Mouse (Mus musculus): ENCODE results near the gene Ubl3. TPM values are rescaled to one million over a fixed set of nuclear protein-coding genes. Genes with fewer than 3 reads are reported as not detected.
A peak's percentile ranks its signal among the peaks of the same experiment; 100 is the strongest.

The Ubl3 gene
- polyA plus RNA-seq, 1 experiment from 2014 or later, result 81.3 TPM

DNA sequence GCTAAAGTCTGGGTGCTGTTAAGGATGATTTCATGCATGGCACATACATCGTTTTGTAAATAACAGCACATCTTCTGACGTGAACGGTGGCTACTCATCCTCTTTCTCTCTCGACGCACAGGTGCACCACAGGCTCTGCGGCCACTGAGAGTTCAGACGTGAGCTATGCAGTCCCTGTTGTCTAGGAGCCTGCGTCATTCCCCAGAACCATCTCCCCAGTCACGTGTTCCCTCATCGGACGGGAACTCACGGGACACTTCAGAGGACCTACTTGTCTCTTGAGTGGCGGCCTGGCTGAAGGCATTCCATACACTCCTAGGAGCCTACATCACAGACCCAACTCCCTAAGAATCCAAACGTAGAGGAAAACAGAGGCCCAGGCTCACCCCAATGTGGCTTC is 1.1 kb upstream of the Ubl3 start:
- peaks cover 13 to 35% of the 10 kb centered on the region in 2 experiments for H3K4me1 ChIP-seq (ENCODE audit: control insufficient read depth in 2 of 2, insufficient read depth in 2 of 2, low read length in 2 of 2)
- no peaks in the 10 kb centered on the region for H3K27me3 ChIP-seq (ENCODE audit: control insufficient read depth, insufficient read depth, low read length)
- WGBS, result 20% methylated on average over 14 of the region's 14 CpGs
- no peak overlapping the region for H3K27ac ChIP-seq (replicated peaks in 1 of 2; ENCODE audit: control insufficient read depth in 1 of 2, insufficient read depth in 1 of 2, low read depth in 2 of 2, low read length in 2 of 2)
- peak overlapping the region; percentile 53 for H3K4me2 ChIP-seq (ENCODE audit: low read length)
- H3K36me3 ChIP-seq (ENCODE audit: control insufficient read depth, insufficient read depth, low read length), result no peaks in the 10 kb centered on the region
- H3K9ac ChIP-seq (ENCODE audit: low read length), result no peak overlapping the region
- no peak for ATAC-seq (ENCODE audit: insufficient number of reproducible peaks, insufficient read depth, low FRiP score, low read depth)
- no peak overlapping the region for H3K4me3 ChIP-seq (ENCODE audit: control insufficient read depth in 1 of 2, insufficient read depth in 1 of 2, low read depth in 1 of 2, low read length in 2 of 2)
- no peaks in the 10 kb centered on the region for H3K9me3 ChIP-seq (ENCODE audit: control insufficient read depth, low read length)

DNA sequence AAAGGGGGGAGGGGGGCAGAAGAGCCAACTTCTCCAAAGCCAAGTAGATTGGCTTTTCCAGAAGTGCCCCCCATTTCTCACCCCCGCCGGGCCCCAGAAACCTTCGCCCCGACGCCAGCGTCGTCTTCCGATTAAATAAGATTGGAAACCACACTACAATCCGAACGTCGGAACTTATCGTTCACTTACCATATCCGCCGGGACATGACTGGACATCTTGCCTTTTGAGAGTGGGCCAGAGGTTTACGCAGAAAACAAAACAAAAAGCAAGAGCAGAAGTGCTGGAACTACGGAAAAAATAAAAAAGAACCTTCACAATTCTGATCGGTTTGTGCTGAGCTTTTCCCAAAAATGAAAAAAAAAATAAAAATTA is 839 bp downstream of the Ubl3 start:
- H3K36me3 ChIP-seq (ENCODE audit: control insufficient read depth, insufficient read depth, low read length), result no peaks in the 10 kb centered on the region
- H3K27me3 ChIP-seq (ENCODE audit: control insufficient read depth, insufficient read depth, low read length), result no peaks in the 10 kb centered on the region
- peak overlapping the region; percentile 69 to 93 for H3K4me3 ChIP-seq (ENCODE audit: control insufficient read depth in 1 of 2, insufficient read depth in 1 of 2, low read depth in 1 of 2, low read length in 2 of 2)
- under 1% methylated on average over 17 of the region's 17 CpGs for WGBS
- H3K27ac ChIP-seq (replicated peaks in 1 of 2; ENCODE audit: control insufficient read depth in 1 of 2, insufficient read depth in 1 of 2, low read depth in 2 of 2, low read length in 2 of 2), result peak overlapping the region; percentile 96 to 98
- H3K4me2 ChIP-seq (ENCODE audit: low read length), result peak overlapping the region; percentile 82
- ATAC-seq (ENCODE audit: insufficient number of reproducible peaks, insufficient read depth, low FRiP score, low read depth), result no peak
- H3K9ac ChIP-seq (ENCODE audit: low read length), result peak overlapping the region; percentile 84
- H3K9me3 ChIP-seq (ENCODE audit: control insufficient read depth, low read length), result no peaks in the 10 kb centered on the region
- H3K4me1 ChIP-seq (ENCODE audit: control insufficient read depth in 2 of 2, insufficient read depth in 2 of 2, low read length in 2 of 2), result peaks cover 22 to 54% of the 10 kb centered on the region in 2 experiments

DNA sequence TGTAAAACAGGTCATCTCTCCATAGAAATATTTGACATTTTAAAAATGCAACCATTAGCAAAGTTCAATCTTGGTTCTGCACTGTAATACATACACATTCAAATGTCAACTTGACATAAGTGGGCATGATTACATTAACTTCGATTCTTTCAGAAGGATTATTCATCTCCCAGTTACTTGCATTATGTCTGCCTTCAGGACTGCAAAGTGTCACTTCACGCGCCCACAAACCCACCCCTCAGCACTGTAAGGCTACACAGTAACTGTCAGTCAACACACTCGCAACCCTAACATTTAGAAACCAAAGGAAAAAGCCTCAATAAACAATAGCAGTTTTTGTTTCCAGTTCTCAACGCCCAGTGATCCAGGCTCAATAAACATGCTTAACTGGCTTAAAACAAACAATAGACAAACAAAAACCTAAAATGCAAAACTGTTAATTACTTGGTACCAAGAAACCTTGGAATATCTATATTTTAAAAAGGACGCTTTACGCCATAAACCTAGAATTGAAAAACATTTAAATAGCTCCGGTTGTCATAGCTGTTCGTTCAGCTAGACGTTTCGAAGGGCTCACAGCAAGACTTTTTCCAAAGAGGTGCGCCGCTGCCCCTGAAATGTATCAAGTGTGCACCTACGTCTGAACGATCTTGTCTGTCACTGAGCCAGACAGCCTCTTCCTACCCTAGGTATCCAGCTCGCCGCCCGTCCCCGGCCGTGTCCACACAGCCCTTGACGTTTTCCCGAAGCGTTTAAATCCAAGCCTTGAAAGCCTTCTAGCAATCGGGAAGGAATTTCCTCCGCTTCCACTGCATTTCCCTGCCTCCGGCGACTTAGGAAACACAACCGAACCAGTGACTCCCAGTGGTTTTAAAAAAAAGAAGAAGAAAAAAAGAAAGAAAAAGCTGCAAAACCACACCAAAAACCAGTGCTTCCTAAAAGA is 1.5 kb downstream of the Ubl3 start:
- H3K4me1 ChIP-seq (ENCODE audit: control insufficient read depth in 2 of 2, insufficient read depth in 2 of 2, low read length in 2 of 2), result peaks cover 22 to 56% of the 10 kb centered on the region in 2 experiments
- no peak for ATAC-seq (ENCODE audit: insufficient number of reproducible peaks, insufficient read depth, low FRiP score, low read depth)

DNA sequence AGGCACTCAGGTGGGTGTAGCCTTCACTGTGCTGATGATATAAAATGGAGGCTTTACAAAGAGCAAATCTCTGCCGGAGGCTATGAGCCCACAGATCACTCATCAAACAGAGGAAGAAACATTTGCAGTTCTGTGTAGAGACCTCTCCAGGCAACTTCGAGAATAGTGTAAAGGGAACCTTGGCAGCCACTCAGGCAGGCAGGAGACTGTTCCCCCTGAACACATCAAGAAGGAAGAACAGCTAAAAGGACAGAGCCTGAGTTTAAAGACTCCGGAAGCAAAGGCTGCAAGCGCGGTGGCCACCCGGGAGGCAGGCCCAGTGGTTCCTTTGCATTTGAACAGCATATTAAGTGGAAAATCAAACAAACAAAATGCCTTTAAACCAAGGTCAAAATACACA is 2.2 kb downstream of the Ubl3 start:
- H3K27me3 ChIP-seq (ENCODE audit: control insufficient read depth, insufficient read depth, low read length), result no peaks in the 10 kb centered on the region
- no peaks in the 10 kb centered on the region for H3K36me3 ChIP-seq (ENCODE audit: control insufficient read depth, insufficient read depth, low read length)
- no peak for ATAC-seq (ENCODE audit: insufficient number of reproducible peaks, insufficient read depth, low FRiP score, low read depth)
- WGBS, result 1% methylated on average over 6 of the region's 6 CpGs
- H3K9me3 ChIP-seq (ENCODE audit: control insufficient read depth, low read length), result no peaks in the 10 kb centered on the region
- peak overlapping the region; percentile 30 to 69 for H3K4me3 ChIP-seq (ENCODE audit: control insufficient read depth in 1 of 2, insufficient read depth in 1 of 2, low read depth in 1 of 2, low read length in 2 of 2)
- H3K9ac ChIP-seq (ENCODE audit: low read length), result peak overlapping the region; percentile 84
- H3K4me2 ChIP-seq (ENCODE audit: low read length), result peak overlapping the region; percentile 82
- peaks cover 23 to 56% of the 10 kb centered on the region in 2 experiments for H3K4me1 ChIP-seq (ENCODE audit: control insufficient read depth in 2 of 2, insufficient read depth in 2 of 2, low read length in 2 of 2)
- H3K27ac ChIP-seq (replicated peaks in 1 of 2; ENCODE audit: control insufficient read depth in 1 of 2, insufficient read depth in 1 of 2, low read depth in 2 of 2, low read length in 2 of 2), result no peak overlapping the region

More for the DNA sequence above, 1.5 kb downstream of the Ubl3 start:
- peak overlapping the region; percentile 82 for H3K4me2 ChIP-seq (ENCODE audit: low read length)
- no peaks in the 10 kb centered on the region for H3K27me3 ChIP-seq (ENCODE audit: control insufficient read depth, insufficient read depth, low read length)
- H3K9ac ChIP-seq (ENCODE audit: low read length), result peak overlapping the region; percentile 84
- no peaks in the 10 kb centered on the region for H3K9me3 ChIP-seq (ENCODE audit: control insufficient read depth, low read length)
- H3K36me3 ChIP-seq (ENCODE audit: control insufficient read depth, insufficient read depth, low read length), result no peaks in the 10 kb centered on the region
- under 1% methylated on average over 28 of the region's 28 CpGs for WGBS
- peak overlapping the region; percentile 69 to 93 for H3K4me3 ChIP-seq (ENCODE audit: control insufficient read depth in 1 of 2, insufficient read depth in 1 of 2, low read depth in 1 of 2, low read length in 2 of 2)
- H3K27ac ChIP-seq (replicated peaks in 1 of 2; ENCODE audit: control insufficient read depth in 1 of 2, insufficient read depth in 1 of 2, low read depth in 2 of 2, low read length in 2 of 2), result peak overlapping the region; percentile 96 to 98

DNA sequence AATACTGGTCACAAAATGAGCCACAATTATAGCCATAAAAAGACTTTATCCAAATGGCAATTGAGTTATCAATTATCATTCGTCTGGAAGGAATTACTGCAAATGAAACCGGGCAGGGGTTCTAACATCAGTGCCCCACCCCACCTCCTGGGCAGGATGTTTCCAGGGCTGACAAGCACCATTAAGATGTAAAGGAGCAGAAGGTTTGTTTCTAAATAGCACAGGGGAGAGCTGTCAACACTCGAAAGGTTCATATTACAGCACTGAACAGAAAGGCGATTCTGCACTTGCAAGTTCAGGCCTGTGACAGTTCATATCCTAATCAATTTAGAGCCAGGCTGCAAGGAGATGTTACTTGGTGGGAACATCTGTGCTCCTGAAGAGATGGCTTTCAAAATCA is 3.3 kb downstream of the Ubl3 start:
- Histone ChIP-seq H3K4me2 (ENCODE audit: low read length) (peak overlapping the region; percentile 82), H3K9me3 (ENCODE audit: control insufficient read depth, low read length) (no peaks in the 10 kb centered on the region), H3K4me1 (ENCODE audit: control insufficient read depth in 2 of 2, insufficient read depth in 2 of 2, low read length in 2 of 2) (peaks cover 21 to 53% of the 10 kb centered on the region in 2 experiments), H3K27me3 (ENCODE audit: control insufficient read depth, insufficient read depth, low read length) (no peaks in the 10 kb centered on the region), H3K27ac (replicated peaks in 1 of 2; ENCODE audit: control insufficient read depth in 1 of 2, insufficient read depth in 1 of 2, low read depth in 2 of 2, low read length in 2 of 2) (no peak overlapping the region; a peak in 1 of 4 replicates), H3K36me3 (ENCODE audit: control insufficient read depth, insufficient read depth, low read length) (no peaks in the 10 kb centered on the region), H3K4me3 (ENCODE audit: control insufficient read depth in 1 of 2, insufficient read depth in 1 of 2, low read depth in 1 of 2, low read length in 2 of 2) (no peak overlapping the region), H3K9ac (ENCODE audit: low read length) (no peak overlapping the region)
- ATAC-seq (ENCODE audit: insufficient number of reproducible peaks, insufficient read depth, low FRiP score, low read depth), result no peak
- 13% methylated on average over 4 of the region's 4 CpGs for WGBS

DNA sequence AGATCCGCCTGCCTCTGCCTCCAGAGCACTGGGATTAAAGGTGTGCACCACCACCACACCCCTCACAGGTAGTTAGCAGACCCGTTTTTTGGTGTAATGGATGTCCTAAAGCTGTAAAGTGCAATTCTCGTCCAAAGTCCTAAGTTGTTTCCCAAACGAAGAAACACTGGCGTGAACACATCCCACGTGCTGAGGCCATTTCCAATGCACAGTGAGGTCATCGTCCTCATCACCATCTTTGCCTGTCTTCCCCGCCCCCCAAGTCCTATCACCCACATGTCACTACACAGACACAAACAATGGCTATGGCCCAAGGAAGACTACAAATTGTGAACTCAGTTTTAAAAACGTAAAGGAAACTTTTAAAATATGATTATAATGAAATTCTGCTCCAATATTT is 4.0 kb downstream of the Ubl3 start:
- no peaks in the 10 kb centered on the region for H3K36me3 ChIP-seq (ENCODE audit: control insufficient read depth, insufficient read depth, low read length)
- no peak for ATAC-seq (ENCODE audit: insufficient number of reproducible peaks, insufficient read depth, low FRiP score, low read depth)
- H3K9me3 ChIP-seq (ENCODE audit: control insufficient read depth, low read length), result no peaks in the 10 kb centered on the region
- WGBS, result 56% methylated on average over 9 of the region's 9 CpGs
- no peak overlapping the region for H3K4me2 ChIP-seq (ENCODE audit: low read length)
- no peaks in the 10 kb centered on the region for H3K27me3 ChIP-seq (ENCODE audit: control insufficient read depth, insufficient read depth, low read length)
- peaks cover 15 to 46% of the 10 kb centered on the region in 2 experiments for H3K4me1 ChIP-seq (ENCODE audit: control insufficient read depth in 2 of 2, insufficient read depth in 2 of 2, low read length in 2 of 2)
- H3K4me3 ChIP-seq (ENCODE audit: control insufficient read depth in 1 of 2, insufficient read depth in 1 of 2, low read depth in 1 of 2, low read length in 2 of 2), result no peak overlapping the region
- 0 out of 2 replicates have a peak overlapping the region, but pooled peaks have one; percentile 2 for H3K9ac ChIP-seq (ENCODE audit: low read length)
- no peak overlapping the region for H3K27ac ChIP-seq (replicated peaks in 1 of 2; ENCODE audit: control insufficient read depth in 1 of 2, insufficient read depth in 1 of 2, low read depth in 2 of 2, low read length in 2 of 2)

DNA sequence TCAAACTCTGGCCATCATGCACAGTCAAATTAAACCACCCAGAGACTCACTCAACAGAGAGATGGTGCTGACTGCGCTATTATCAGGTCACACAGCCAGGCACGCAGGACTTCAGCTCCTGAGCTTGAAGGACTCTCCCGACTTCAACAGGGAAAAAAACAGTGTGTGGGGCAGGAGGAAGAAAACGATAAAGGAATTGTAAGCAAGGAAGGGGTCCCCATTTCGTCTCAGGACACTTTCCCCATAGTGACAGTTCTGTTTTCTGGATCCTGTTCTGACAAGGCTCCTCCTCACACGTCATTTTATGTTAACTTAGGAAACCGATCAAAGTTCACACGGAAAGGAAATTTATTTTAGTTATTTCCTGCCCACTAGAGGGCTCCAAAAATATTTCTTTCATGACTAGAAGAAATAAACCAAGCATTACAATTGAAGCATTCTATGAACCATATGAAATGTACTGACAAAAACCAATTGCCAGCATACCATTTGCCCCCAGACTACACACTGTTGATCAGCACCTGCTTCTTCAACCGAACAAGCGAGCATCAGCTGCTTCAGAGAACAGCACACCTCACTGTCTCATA is 4.6 kb downstream of the Ubl3 start:
- no peak for ATAC-seq (ENCODE audit: insufficient number of reproducible peaks, insufficient read depth, low FRiP score, low read depth)
- Histone ChIP-seq H3K9ac (ENCODE audit: low read length) (0 out of 2 replicates have a peak overlapping the region, but pooled peaks have one; percentile 2), H3K36me3 (ENCODE audit: control insufficient read depth, insufficient read depth, low read length) (no peaks in the 10 kb centered on the region), H3K27ac (replicated peaks in 1 of 2; ENCODE audit: control insufficient read depth in 1 of 2, insufficient read depth in 1 of 2, low read depth in 2 of 2, low read length in 2 of 2) (no peak overlapping the region), H3K9me3 (ENCODE audit: control insufficient read depth, low read length) (no peaks in the 10 kb centered on the region), H3K4me3 (ENCODE audit: control insufficient read depth in 1 of 2, insufficient read depth in 1 of 2, low read depth in 1 of 2, low read length in 2 of 2) (no peak overlapping the region), H3K4me2 (ENCODE audit: low read length) (0 out of 2 replicates have a peak overlapping the region, but pooled peaks have one; percentile 23), H3K27me3 (ENCODE audit: control insufficient read depth, insufficient read depth, low read length) (no peaks in the 10 kb centered on the region), H3K4me1 (ENCODE audit: control insufficient read depth in 2 of 2, insufficient read depth in 2 of 2, low read length in 2 of 2) (peaks cover 14 to 41% of the 10 kb centered on the region in 2 experiments)
- WGBS, result 24% methylated on average over 10 of the region's 10 CpGs

Measured in heart, embryonic 14.5 days (tissue).